Mouse (Mus musculus): ENCODE measurements at regions not wholly inside any gene's neighbourhood (a gene's known extent, or its start where the extent isn't known, plus 50 kb on each side); places are given as distances from the start of the nearest gene placed in this dataset.

DNA sequence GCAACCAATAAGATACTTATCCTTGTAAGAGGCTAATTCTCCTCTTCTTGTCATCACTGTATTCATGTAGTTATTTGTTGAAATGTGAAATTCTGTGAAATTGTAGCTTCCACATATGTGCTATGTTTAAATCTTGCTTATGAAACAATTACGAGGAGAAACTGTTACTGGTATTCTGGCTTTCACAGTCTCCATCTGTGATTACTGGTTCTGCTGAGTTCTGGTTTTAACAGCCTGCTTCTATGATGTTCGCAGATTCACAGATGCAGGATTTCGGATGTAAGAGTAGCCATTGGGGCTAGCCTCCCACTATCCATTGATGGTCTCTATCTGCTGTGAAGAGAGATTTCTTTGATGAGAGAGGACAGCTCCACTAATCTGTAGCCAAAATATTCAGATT is 1067.2 kb upstream of the Aga start:
- TF ChIP-seq MAFK (IDR thresholded peaks at IDR 0.05; ENCODE audit: insufficient read depth, low read depth, low read length) (no peak), ZNF384 (IDR thresholded peaks at IDR 0.05; ENCODE audit: low read depth, low read length) (no peak), HCFC1 (IDR thresholded peaks at IDR 0.05; ENCODE audit: borderline replicate concordance, insufficient read depth, low read length) (no peak), CHD2 (IDR thresholded peaks at IDR 0.05; ENCODE audit: low read depth, low read length) (no peak), ZC3H11A (IDR thresholded peaks at IDR 0.05; ENCODE audit: borderline replicate concordance, low read depth, low read length) (no peak)

Data from ES-E14 (cell line).